Mouse (Mus musculus) limb, embryonic 15.5 days (tissue): ENCODE measurements around the gene Cdk2ap1. TPM values are rescaled to one million over a fixed set of nuclear protein-coding genes. Genes with fewer than 3 reads are reported as not detected.
"Not testable (repeated sequence)": the region's sequence is repeated elsewhere in the genome, so short reads cannot be mapped to it uniquely, and the experiment has no call there.

Experiments used
- ATAC-seq: fragments of 200-750 bp; cut with Nextera tagmentation; 2 replicates; pipeline ENCODE4 v1.8.0; 2017; ENCODE audit warnings: low read depth, moderate TSS enrichment; ENCODE audit not compliant: insufficient number of reproducible peaks, low FRiP score, low TSS enrichment
- H3K27ac ChIP-seq: fragments of 300-500 bp; sonication (generic); 2 replicates; pipeline ENCODE4 v1.5.1; 2015; ENCODE audit warnings: moderate library complexity, mild to moderate bottlenecking, inconsistent platforms
- H3K27me3 ChIP-seq: fragments of 300-500 bp; sonication (generic); 2 replicates; pipeline ENCODE4 v1.6.1; 2015; ENCODE audit warnings: inconsistent platforms
- H3K36me3 ChIP-seq: fragments of 300-500 bp; sonication (generic); 2 replicates; pipeline ENCODE4 v1.6.1; 2015; ENCODE audit warnings: inconsistent platforms
- H3K4me1 ChIP-seq: fragments of 300-500 bp; sonication (generic); 2 replicates; pipeline ENCODE4 v1.6.1; 2015; ENCODE audit warnings: inconsistent platforms
- H3K4me2 ChIP-seq: fragments of 300-500 bp; sonication (generic); 2 replicates; pipeline ENCODE4 v1.6.1; 2015; ENCODE audit warnings: mild to moderate bottlenecking, inconsistent platforms
- H3K4me3 ChIP-seq: fragments of 300-500 bp; sonication (generic); 2 replicates; pipeline ENCODE4 v1.5.1; 2015; ENCODE audit warnings: mild to moderate bottlenecking, inconsistent platforms
- H3K9ac ChIP-seq: fragments of 300-500 bp; sonication (generic); 2 replicates; pipeline ENCODE4 v1.6.1; 2015; ENCODE audit warnings: inconsistent platforms
- H3K9me3 ChIP-seq: fragments of 300-500 bp; sonication (generic); 2 replicates; pipeline ENCODE4 v1.6.1; 2016; ENCODE audit warnings: inconsistent platforms
- WGBS: fragments of 180-500 bp; shearing (Covaris S2); methylation state at CpG from one replicate; pipeline ENCODE4 v1.1.7; 2015; 5-methylcytosine and 5-hydroxymethylcytosine counted together
- polyA plus RNA-seq: library from polyadenylated mRNA; unstranded; fragments of >200 nt; fragmentation: Nextera tagmentation; extraction: Ambion mirVana; gene quantifications from 2 replicates; pipeline ENCODE4 v1.2.1, GENCODE M21; 2015

Cdk2ap1 gene
- polyA plus RNA-seq, 1 experiment from 2014 or later: 37.7 TPM

DNA sequence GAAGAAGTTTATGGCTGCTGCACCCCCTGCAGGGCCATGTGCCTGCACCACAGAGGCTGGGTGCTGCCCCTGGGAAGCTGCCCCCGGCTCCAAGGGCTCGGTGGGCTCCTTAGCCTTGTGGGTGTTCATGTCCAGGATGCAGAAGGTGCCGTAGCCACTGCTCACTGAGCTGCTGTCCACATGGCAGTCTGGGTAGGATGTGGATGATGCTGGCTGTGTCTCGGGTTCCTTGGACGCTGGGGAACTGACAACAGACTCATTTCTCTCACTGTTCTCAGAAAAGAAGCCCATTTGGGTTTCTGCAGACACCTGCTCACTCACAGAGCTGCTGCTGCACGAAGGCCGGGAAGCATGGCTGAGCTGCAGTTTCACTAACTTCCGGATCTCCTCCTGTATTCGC is 47.4 kb downstream of the Cdk2ap1 start:
- WGBS: 90% methylated on average over 9 of the region's 9 CpGs
- Histone ChIP-seq H3K27me3 (no peaks in the 10 kb centered on the region), H3K9ac (no peak overlapping the region), H3K4me3 (no peak overlapping the region), H3K36me3 (peaks cover 57% of the 10 kb centered on the region), H3K4me2 (no peak overlapping the region), H3K9me3 (no peaks in the 10 kb centered on the region), H3K27ac (no peak overlapping the region), H3K4me1 (no peaks in the 10 kb centered on the region)
- no peak for ATAC-seq

DNA sequence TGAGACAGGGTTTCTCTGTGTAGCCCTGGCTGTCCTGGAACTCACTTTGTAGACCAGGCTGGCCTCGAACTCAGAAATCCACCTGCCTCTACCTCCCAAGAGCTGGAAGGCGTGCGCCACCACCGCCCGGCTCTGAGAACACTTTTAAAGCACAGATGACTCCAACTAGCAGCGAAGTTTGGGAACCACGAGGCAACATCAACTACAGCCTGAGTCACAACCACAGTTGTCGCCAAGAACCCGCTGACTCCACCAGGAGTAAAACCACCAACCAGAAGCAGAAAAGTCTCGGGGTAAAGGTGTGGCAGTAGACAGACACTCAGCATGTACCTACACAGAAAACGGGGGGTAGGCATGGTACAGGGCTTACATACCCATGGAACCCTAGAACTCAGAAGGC is 52.8 kb downstream of the Cdk2ap1 start:
- WGBS: 92% methylated on average over 11 of the region's 11 CpGs
- Histone ChIP-seq H3K27ac (no peak overlapping the region), H3K4me1 (no peaks in the 10 kb centered on the region), H3K27me3 (no peaks in the 10 kb centered on the region), H3K4me2 (no peak overlapping the region), H3K36me3 (peaks cover 68% of the 10 kb centered on the region), H3K9me3 (no peaks in the 10 kb centered on the region), H3K4me3 (no peak overlapping the region), H3K9ac (no peak overlapping the region)
- no peak for ATAC-seq

DNA sequence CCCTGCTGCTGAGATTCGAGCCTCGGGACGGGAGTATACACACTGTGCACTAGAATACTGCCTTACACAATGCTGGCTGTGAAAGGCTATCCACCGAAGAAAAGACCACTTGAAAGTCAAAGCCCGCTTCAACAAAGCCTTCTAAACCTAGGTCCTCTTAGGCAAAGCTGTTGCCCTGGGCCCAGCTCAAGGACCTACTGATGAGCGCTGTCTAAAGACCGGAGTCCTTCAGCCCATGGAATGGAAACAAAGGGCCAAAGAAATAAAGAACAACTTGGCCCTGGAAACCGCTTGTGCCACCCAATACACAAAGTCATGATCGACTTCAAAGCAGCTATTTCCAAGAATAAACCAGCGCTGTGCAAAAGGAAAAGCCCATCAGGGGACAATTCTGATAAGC is 53.7 kb downstream of the Cdk2ap1 start:
- Histone ChIP-seq H3K36me3 (peaks cover 62% of the 10 kb centered on the region), H3K4me3 (no peak overlapping the region), H3K4me1 (no peaks in the 10 kb centered on the region)

DNA sequence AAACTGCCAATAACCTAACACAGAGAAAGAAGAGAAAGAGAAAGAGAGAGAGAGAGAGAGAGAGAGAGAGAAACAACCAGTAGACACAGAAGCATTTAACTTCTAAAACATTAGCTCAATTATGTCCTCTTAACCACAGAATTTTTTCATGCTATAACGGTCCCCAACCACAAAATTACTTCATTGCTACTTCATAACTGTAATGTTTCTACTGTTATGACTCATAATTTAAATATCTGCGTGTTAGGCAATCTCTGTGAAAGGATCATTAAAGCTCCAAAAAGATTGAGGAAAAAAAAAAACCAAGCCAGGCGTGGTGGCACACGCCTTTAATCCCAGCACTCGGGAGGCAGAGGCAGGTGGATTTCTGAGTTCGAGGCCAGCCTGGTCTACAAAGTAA is 60.0 kb downstream of the Cdk2ap1 start:
- H3K36me3 ChIP-seq: peaks cover 57% of the 10 kb centered on the region
- not testable (repeated sequence) for H3K27ac ChIP-seq, ATAC-seq, H3K4me2 ChIP-seq, H3K4me3 ChIP-seq, H3K9ac ChIP-seq, H3K9me3 ChIP-seq, H3K4me1 ChIP-seq, H3K27me3 ChIP-seq
- 80% methylated on average over 6 of the region's 6 CpGs for WGBS

More for the DNA sequence above, 53.7 kb downstream of the Cdk2ap1 start:
- H3K27me3 ChIP-seq: no peaks in the 10 kb centered on the region
- no peaks in the 10 kb centered on the region for H3K9me3 ChIP-seq
- H3K4me2 ChIP-seq: no peak overlapping the region
- H3K9ac ChIP-seq: no peak overlapping the region
- H3K27ac ChIP-seq: no peak overlapping the region
- no peak for ATAC-seq
- 96% methylated on average over 10 of the region's 10 CpGs for WGBS

DNA sequence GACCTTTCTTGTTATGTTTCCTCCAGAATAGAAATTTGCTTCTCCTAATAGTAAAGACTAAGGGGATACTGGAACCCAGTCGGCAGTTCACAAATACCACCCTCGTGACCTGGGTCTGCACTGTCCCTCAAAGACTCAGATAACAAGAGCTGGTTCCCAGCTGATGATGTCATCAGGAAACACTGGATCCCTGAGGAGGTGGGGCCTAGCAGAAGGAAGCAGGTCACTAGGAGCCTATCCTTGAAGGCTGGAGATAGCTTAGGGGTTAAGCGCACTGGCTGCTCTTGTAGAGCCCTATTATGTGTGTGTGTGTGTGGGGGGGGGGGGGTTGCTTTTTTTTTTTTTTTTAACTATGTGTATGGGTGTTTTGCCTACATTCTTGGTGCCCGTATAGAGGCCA is 62.8 kb downstream of the Cdk2ap1 start:
- WGBS: 83% methylated on average over 4 of the region's 4 CpGs
- Histone ChIP-seq H3K9me3 (no peaks in the 10 kb centered on the region), H3K4me3 (no peak overlapping the region), H3K4me2 (no peak overlapping the region), H3K27ac (no peak overlapping the region), H3K9ac (no peak overlapping the region), H3K4me1 (no peaks in the 10 kb centered on the region), H3K36me3 (peaks cover 52% of the 10 kb centered on the region), H3K27me3 (no peaks in the 10 kb centered on the region)
- ATAC-seq: no peak

DNA sequence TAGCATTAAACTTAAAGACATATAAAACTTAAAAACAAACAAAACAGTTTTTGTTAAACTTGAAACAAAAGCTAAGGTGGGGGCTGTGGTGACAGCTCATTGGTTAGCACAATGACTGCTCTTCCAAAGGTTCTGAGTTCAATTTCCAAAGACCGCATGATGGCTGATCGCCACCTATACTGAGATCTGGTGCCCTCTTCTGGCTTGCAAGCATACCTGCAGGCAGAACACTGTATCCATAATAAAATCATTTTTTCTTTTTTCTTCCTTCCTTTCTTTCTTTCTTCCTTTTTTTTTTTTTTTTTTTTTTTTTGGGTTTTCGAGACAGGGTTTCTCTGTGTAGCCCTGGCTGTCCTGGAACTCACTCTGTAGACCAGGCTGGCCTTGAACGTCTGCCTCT is 63.6 kb downstream of the Cdk2ap1 start:
- H3K4me3 ChIP-seq, H3K9ac ChIP-seq, H3K4me1 ChIP-seq, H3K27ac ChIP-seq, H3K27me3 ChIP-seq, H3K9me3 ChIP-seq, ATAC-seq, H3K4me2 ChIP-seq: not testable (repeated sequence)
- H3K36me3 ChIP-seq: peaks cover 55% of the 10 kb centered on the region
- 58% methylated on average over 4 of the region's 4 CpGs for WGBS

DNA sequence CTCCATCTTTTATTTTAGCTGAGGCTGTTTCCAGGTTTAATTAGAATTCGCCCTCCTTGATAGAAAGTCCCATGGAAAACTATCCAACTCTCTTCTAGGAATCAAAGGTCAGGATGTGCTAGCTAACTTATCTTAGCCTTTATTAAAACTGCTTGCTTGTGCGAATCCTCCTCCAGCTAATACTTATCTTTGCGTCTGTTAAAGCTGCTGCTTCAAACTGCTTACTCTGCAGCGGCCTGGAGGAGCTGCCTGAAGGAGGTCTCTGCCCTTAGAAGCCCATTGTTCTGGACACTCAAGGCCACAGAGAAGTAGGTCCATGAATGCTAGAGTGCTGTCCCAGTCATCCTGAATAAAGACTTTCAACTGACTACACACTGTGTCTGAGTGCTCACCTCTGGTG is 66.4 kb downstream of the Cdk2ap1 start:
- 95% methylated on average over 4 of the region's 4 CpGs for WGBS
- Histone ChIP-seq H3K27ac (no peak overlapping the region), H3K27me3 (no peaks in the 10 kb centered on the region), H3K9ac (no peak overlapping the region), H3K4me2 (no peak overlapping the region), H3K36me3 (peaks cover 66% of the 10 kb centered on the region), H3K4me3 (no peak overlapping the region), H3K9me3 (no peaks in the 10 kb centered on the region), H3K4me1 (no peaks in the 10 kb centered on the region)
- no peak for ATAC-seq

Other genes with a start within 250 kb of the Cdk2ap1 start
- gene Arl6ip4, start 247.0 kb downstream of the Cdk2ap1 start, polyA plus RNA-seq: 93.1 and 97.2 TPM in 2 replicates
- gene Pitpnm2, start 113.3 kb downstream of the Cdk2ap1 start, polyA plus RNA-seq: 4.8 and 5.2 TPM in 2 replicates
- 6.7 and 8.2 TPM in 2 replicates for gene Mphosph9, start 35.1 kb downstream of the Cdk2ap1 start, polyA plus RNA-seq
- 15.2 and 15.9 TPM in 2 replicates for gene 2810006K23Rik, start 35.0 kb downstream of the Cdk2ap1 start, polyA plus RNA-seq
- 70.7 and 71.9 TPM in 2 replicates for gene Sbno1, start 62.9 kb upstream of the Cdk2ap1 start, polyA plus RNA-seq
- gene Kmt5a, start 76.8 kb upstream of the Cdk2ap1 start, polyA plus RNA-seq: 56.3 and 64.5 TPM in 2 replicates
- gene Rilpl2, start 115.3 kb upstream of the Cdk2ap1 start, polyA plus RNA-seq: 33.6 and 36.1 TPM in 2 replicates
- gene Snrnp35, start 120.1 kb upstream of the Cdk2ap1 start, polyA plus RNA-seq: 23.6 and 25.1 TPM in 2 replicates
- gene Rilpl1, start 168.3 kb upstream of the Cdk2ap1 start, polyA plus RNA-seq: 23.7 and 25.2 TPM in 2 replicates
- 659 and 666 TPM in 2 replicates for gene Tmed2, start 177.6 kb upstream of the Cdk2ap1 start, polyA plus RNA-seq
- 14.1 and 15.7 TPM in 2 replicates for gene Ddx55, start 189.8 kb upstream of the Cdk2ap1 start, polyA plus RNA-seq
- gene Eif2b1, start 216.0 kb upstream of the Cdk2ap1 start, polyA plus RNA-seq: 68.1 and 71.3 TPM in 2 replicates
- gene Gtf2h3, start 216.1 kb upstream of the Cdk2ap1 start, polyA plus RNA-seq: 57.0 and 57.1 TPM in 2 replicates